Mouse (Mus musculus): ENCODE results near the gene Sdc4. TPM values are rescaled to one million over a fixed set of nuclear protein-coding genes. Genes with fewer than 3 reads are reported as not detected.

Gene Sdc4
- polyA plus RNA-seq, 1 experiment from 2014 or later = 5.1 TPM

GRCm38 (mm10) chr2:164442315-164443050 is 1.2 kb downstream of the Sdc4 start:
- peak overlapping the region; percentile 52 for H3K4me3 ChIP-seq (replicated peaks; ENCODE audit: low read length)
- H3K27ac ChIP-seq (ENCODE audit: low read length) = no peak overlapping the region
- peak overlapping the region; percentile 92 for H3K4me2 ChIP-seq (ENCODE audit: low read length)
- peaks cover 15% of the 10 kb centered on the region for H3K4me1 ChIP-seq (replicated peaks; ENCODE audit: control insufficient read depth, insufficient read depth, low read length)
- H3K27me3 ChIP-seq (replicated peaks; ENCODE audit: control insufficient read depth, insufficient read depth, low read length) = peaks cover 7% of the 10 kb centered on the region; the same call in 1 of the 2 replicates
- ATAC-seq = peak; percentile 49
- H3K9me3 ChIP-seq (ENCODE audit: control insufficient read depth, low read length) = no peaks in the 10 kb centered on the region
- 2% methylated on average over 29 of the region's 29 CpGs for WGBS
- no peaks in the 10 kb centered on the region for H3K36me3 ChIP-seq (ENCODE audit: control insufficient read depth, insufficient read depth)
- H3K9ac ChIP-seq (replicated peaks; ENCODE audit: low read depth, low read length) = peak overlapping the region; percentile 63

- no peak overlapping the region for H3K27ac ChIP-seq (ENCODE audit: low read length)
- ATAC-seq = no peak
- H3K36me3 ChIP-seq (ENCODE audit: control insufficient read depth, insufficient read depth) = no peaks in the 10 kb centered on the region
- H3K9ac ChIP-seq (replicated peaks; ENCODE audit: low read depth, low read length) = no peak overlapping the region
- WGBS = 37% methylated on average over 7 of the region's 7 CpGs
- H3K4me2 ChIP-seq (ENCODE audit: low read length) = no peak overlapping the region
- H3K4me1 ChIP-seq (replicated peaks; ENCODE audit: control insufficient read depth, insufficient read depth, low read length) = peaks cover 15% of the 10 kb centered on the region
- no peak overlapping the region; the same call in 1 of the 2 replicates for H3K4me3 ChIP-seq (replicated peaks; ENCODE audit: low read length)
- H3K27me3 ChIP-seq (replicated peaks; ENCODE audit: control insufficient read depth, insufficient read depth, low read length) = peaks cover 7% of the 10 kb centered on the region; the same call in 1 of the 2 replicates
- no peaks in the 10 kb centered on the region for H3K9me3 ChIP-seq (ENCODE audit: control insufficient read depth, low read length)
Observed at GRCm38 (mm10) chr2:164441731-164442130, 2.0 kb downstream of the Sdc4 start.

GRCm38 (mm10) chr2:164441155-164441554 is 2.5 kb downstream of the Sdc4 start:
- H3K27me3 ChIP-seq (replicated peaks; ENCODE audit: control insufficient read depth, insufficient read depth, low read length) = peaks cover 7% of the 10 kb centered on the region; the same call in 1 of the 2 replicates
- no peak overlapping the region for H3K27ac ChIP-seq (ENCODE audit: low read length)
- no peak overlapping the region for H3K4me3 ChIP-seq (replicated peaks; ENCODE audit: low read length)
- H3K9me3 ChIP-seq (ENCODE audit: control insufficient read depth, low read length) = no peaks in the 10 kb centered on the region
- no peak overlapping the region for H3K4me2 ChIP-seq (ENCODE audit: low read length)
- WGBS = 43% methylated on average over 8 of the region's 8 CpGs
- H3K4me1 ChIP-seq (replicated peaks; ENCODE audit: control insufficient read depth, insufficient read depth, low read length) = peaks cover 15% of the 10 kb centered on the region
- H3K36me3 ChIP-seq (ENCODE audit: control insufficient read depth, insufficient read depth) = no peaks in the 10 kb centered on the region
- no peak overlapping the region for H3K9ac ChIP-seq (replicated peaks; ENCODE audit: low read depth, low read length)
- no peak for ATAC-seq

- no peak overlapping the region for H3K4me2 ChIP-seq (ENCODE audit: low read length)
- WGBS = 78% methylated on average over 5 of the region's 5 CpGs
- H3K9ac ChIP-seq (replicated peaks; ENCODE audit: low read depth, low read length) = no peak overlapping the region
- H3K27me3 ChIP-seq (replicated peaks; ENCODE audit: control insufficient read depth, insufficient read depth, low read length) = peaks cover 7% of the 10 kb centered on the region; the same call in 1 of the 2 replicates
- H3K4me1 ChIP-seq (replicated peaks; ENCODE audit: control insufficient read depth, insufficient read depth, low read length) = peaks cover 15% of the 10 kb centered on the region
- H3K36me3 ChIP-seq (ENCODE audit: control insufficient read depth, insufficient read depth) = no peaks in the 10 kb centered on the region
- no peak for ATAC-seq
- H3K9me3 ChIP-seq (ENCODE audit: control insufficient read depth, low read length) = no peaks in the 10 kb centered on the region
- no peak overlapping the region for H3K4me3 ChIP-seq (replicated peaks; ENCODE audit: low read length)
- no peak overlapping the region for H3K27ac ChIP-seq (ENCODE audit: low read length)
Observed at GRCm38 (mm10) chr2:164440314-164440713, 3.4 kb downstream of the Sdc4 start.

GRCm38 (mm10) chr2:164439001-164439421 is 4.7 kb downstream of the Sdc4 start:
- no peak for ATAC-seq
- Histone ChIP-seq H3K9me3 (ENCODE audit: control insufficient read depth, low read length) (no peaks in the 10 kb centered on the region), H3K4me1 (replicated peaks; ENCODE audit: control insufficient read depth, insufficient read depth, low read length) (peaks cover 15% of the 10 kb centered on the region), H3K27me3 (replicated peaks; ENCODE audit: control insufficient read depth, insufficient read depth, low read length) (peaks cover 4% of the 10 kb centered on the region; the same call in 1 of the 2 replicates), H3K4me3 (replicated peaks; ENCODE audit: low read length) (no peak overlapping the region), H3K36me3 (ENCODE audit: control insufficient read depth, insufficient read depth) (no peaks in the 10 kb centered on the region), H3K27ac (ENCODE audit: low read length) (no peak overlapping the region), H3K4me2 (ENCODE audit: low read length) (no peak overlapping the region), H3K9ac (replicated peaks; ENCODE audit: low read depth, low read length) (no peak overlapping the region)
- 63% methylated on average over 3 of the region's 3 CpGs for whole genome bisulfite sequencing

GRCm38 (mm10) chr2:164438257-164438656 is 5.4 kb downstream of the Sdc4 start:
- no peak overlapping the region for H3K4me3 ChIP-seq (replicated peaks; ENCODE audit: low read length)
- WGBS = 67% methylated on average over 8 of the region's 8 CpGs
- no peaks in the 10 kb centered on the region for H3K9me3 ChIP-seq (ENCODE audit: control insufficient read depth, low read length)
- H3K4me2 ChIP-seq (ENCODE audit: low read length) = no peak overlapping the region
- peaks cover 11% of the 10 kb centered on the region for H3K4me1 ChIP-seq (replicated peaks; ENCODE audit: control insufficient read depth, insufficient read depth, low read length)
- no peak for ATAC-seq
- H3K27me3 ChIP-seq (replicated peaks; ENCODE audit: control insufficient read depth, insufficient read depth, low read length) = peaks cover 4% of the 10 kb centered on the region; the same call in 1 of the 2 replicates
- H3K27ac ChIP-seq (ENCODE audit: low read length) = no peak overlapping the region
- H3K9ac ChIP-seq (replicated peaks; ENCODE audit: low read depth, low read length) = no peak overlapping the region
- no peaks in the 10 kb centered on the region for H3K36me3 ChIP-seq (ENCODE audit: control insufficient read depth, insufficient read depth)

GRCm38 (mm10) chr2:164437710-164438109 is 6.0 kb downstream of the Sdc4 start:
- 87% methylated on average over 6 of the region's 6 CpGs for WGBS
- H3K36me3 ChIP-seq (ENCODE audit: control insufficient read depth, insufficient read depth) = no peaks in the 10 kb centered on the region
- no peaks in the 10 kb centered on the region for H3K9me3 ChIP-seq (ENCODE audit: control insufficient read depth, low read length)
- H3K4me2 ChIP-seq (ENCODE audit: low read length) = no peak overlapping the region
- ATAC-seq = no peak
- peaks cover 8% of the 10 kb centered on the region for H3K4me1 ChIP-seq (replicated peaks; ENCODE audit: control insufficient read depth, insufficient read depth, low read length)
- H3K4me3 ChIP-seq (replicated peaks; ENCODE audit: low read length) = no peak overlapping the region
- H3K27ac ChIP-seq (ENCODE audit: low read length) = no peak overlapping the region
- peaks cover 4% of the 10 kb centered on the region; the same call in 1 of the 2 replicates for H3K27me3 ChIP-seq (replicated peaks; ENCODE audit: control insufficient read depth, insufficient read depth, low read length)
- H3K9ac ChIP-seq (replicated peaks; ENCODE audit: low read depth, low read length) = no peak overlapping the region

GRCm38 (mm10) chr2:164436961-164437360 is 6.7 kb downstream of the Sdc4 start:
- H3K9me3 ChIP-seq (ENCODE audit: control insufficient read depth, low read length) = no peaks in the 10 kb centered on the region
- no peak overlapping the region for H3K9ac ChIP-seq (replicated peaks; ENCODE audit: low read depth, low read length)
- H3K27me3 ChIP-seq (replicated peaks; ENCODE audit: control insufficient read depth, insufficient read depth, low read length) = peaks cover under 1% of the 10 kb centered on the region; the same call in 1 of the 2 replicates
- H3K36me3 ChIP-seq (ENCODE audit: control insufficient read depth, insufficient read depth) = no peaks in the 10 kb centered on the region
- 68% methylated on average over 3 of the region's 3 CpGs for WGBS
- H3K4me3 ChIP-seq (replicated peaks; ENCODE audit: low read length) = no peak overlapping the region
- no peak for ATAC-seq
- H3K27ac ChIP-seq (ENCODE audit: low read length) = no peak overlapping the region
- peaks cover under 1% of the 10 kb centered on the region; the same call in 1 of the 2 replicates for H3K4me1 ChIP-seq (replicated peaks; ENCODE audit: control insufficient read depth, insufficient read depth, low read length)
- no peak overlapping the region for H3K4me2 ChIP-seq (ENCODE audit: low read length)

GRCm38 (mm10) chr2:164436215-164436913 is 7.3 kb downstream of the Sdc4 start:
- H3K9ac ChIP-seq (replicated peaks; ENCODE audit: low read depth, low read length) = no peak overlapping the region
- no peaks in the 10 kb centered on the region for H3K9me3 ChIP-seq (ENCODE audit: control insufficient read depth, low read length)
- no peaks in the 10 kb centered on the region for H3K36me3 ChIP-seq (ENCODE audit: control insufficient read depth, insufficient read depth)
- H3K4me2 ChIP-seq (ENCODE audit: low read length) = no peak overlapping the region
- H3K4me1 ChIP-seq (replicated peaks; ENCODE audit: control insufficient read depth, insufficient read depth, low read length) = no peaks in the 10 kb centered on the region
- no peak for ATAC-seq
- no peaks in the 10 kb centered on the region for H3K27me3 ChIP-seq (replicated peaks; ENCODE audit: control insufficient read depth, insufficient read depth, low read length)
- 22% methylated on average over 8 of the region's 8 CpGs for WGBS
- no peak overlapping the region for H3K27ac ChIP-seq (ENCODE audit: low read length)
- H3K4me3 ChIP-seq (replicated peaks; ENCODE audit: low read length) = no peak overlapping the region
